Comparison of ENCODE assay signal across 8 mouse cellular contexts in the genomic region with DNA sequence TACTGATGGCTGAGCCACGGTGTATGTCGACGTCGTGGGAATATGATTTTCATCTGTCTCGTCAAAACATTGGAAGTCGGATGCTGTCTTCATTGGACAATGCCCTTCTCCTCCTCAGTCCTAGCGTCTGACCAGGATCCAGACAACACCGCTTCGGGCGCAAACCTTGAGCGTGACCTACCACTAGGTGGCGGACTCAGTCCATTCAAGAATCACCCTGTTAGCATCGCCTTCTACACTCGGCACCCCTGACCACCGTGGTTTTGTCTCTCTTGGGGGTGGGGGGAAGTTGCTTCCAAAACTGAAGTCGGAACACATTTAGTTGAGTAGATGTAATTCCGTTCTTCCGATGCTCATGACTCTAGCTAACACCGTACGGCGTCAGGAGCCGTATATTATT. TPM values are rescaled to one million over a fixed set of nuclear protein-coding genes. Genes with fewer than 3 reads are reported as not detected.
DNase-seq lines count a peak whose midpoint lies in the region; ATAC-seq lines count a peak whose summit lies in the region.

No protein-coding gene starts in this region.

- no peaks in the 10 kb centered on the region for H3K9me3 ChIP-seq in intestine, embryonic 16.5 days (ENCODE audit: control insufficient read depth, low read length)

- H3K27me3 ChIP-seq in intestine, embryonic 16.5 days (replicated peaks; ENCODE audit: control insufficient read depth, insufficient read depth, low read length) = no peaks in the 10 kb centered on the region; the same call in 1 of the 2 replicates

- peaks cover 33% of the 10 kb centered on the region for H3K4me1 ChIP-seq in intestine, embryonic 16.5 days (ENCODE audit: control insufficient read depth, insufficient read depth, low read length)

- H3K27ac ChIP-seq in intestine, embryonic 16.5 days (ENCODE audit: low read length) = no peak overlapping the region

- peak overlapping the region; percentile 65 for H3K9ac ChIP-seq in intestine, embryonic 16.5 days (ENCODE audit: low read depth, low read length)

- WGBS in intestine, embryonic 16.5 days = under 1% methylated on average over 22 of the region's 22 CpGs

- DNase-seq in adrenal gland, postnatal 10 days = peak; percentile 93
- peak; percentile 85 for DNase-seq in embryo, embryonic 9.5 days (ENCODE audit: extremely low spot score)
- peak; percentile 88 to 91 for DNase-seq in left cerebral cortex, postnatal 25 days (ENCODE audit: low spot score in 2 of 2)
- peak; percentile 90 to 93 for DNase-seq in right cerebral cortex, postnatal 10 days (ENCODE audit: low spot score in 2 of 2)
- peak; percentile 92 for DNase-seq in urinary bladder, postnatal 14 days (ENCODE audit: low spot score)

- H3K4me3 ChIP-seq in intestine, embryonic 16.5 days (ENCODE audit: low read length) = peak overlapping the region; percentile 53

- H3K36me3 ChIP-seq in intestine, embryonic 16.5 days (ENCODE audit: control insufficient read depth, insufficient read depth, low read length) = no peaks in the 10 kb centered on the region

- intact Hi-C loops in left cerebral cortex, postnatal 25 days (cut with DNase I) = loop anchor here (1.0 to 5.0 kb wide), 3 partner anchors 1080 to 1978 kb away; no protein-coding TSS in a partner anchor

- peak; percentile 44 for ATAC-seq in granulocyte monocyte progenitor cell, adult 5-6 weeks (replicated peaks; ENCODE audit: poor library complexity, severe bottlenecking)
- peak; percentile 41 for ATAC-seq in intestine, embryonic 16.5 days
- 0 out of 2 replicates have a peak, but pooled peaks have one; percentile 47 for ATAC-seq in megakaryocyte-erythroid progenitor cell, adult 5-6 weeks (replicated peaks; ENCODE audit: low FRiP score, low TSS enrichment, poor library complexity, severe bottlenecking)

- peak overlapping the region; percentile 75 for H3K4me2 ChIP-seq in intestine, embryonic 16.5 days (ENCODE audit: low read depth, low read length)

RNA-seq across cellular contexts. Expression of gene Gm37419, which starts 4.1 kb away (rescaled TPM):
- total RNA-seq in adrenal gland, postnatal 10 days (2021) = not detected
- total RNA-seq in granulocyte monocyte progenitor cell, adult 5-6 weeks (2014; fragmentation: Nextera tagmentation) = not detected in 2 replicates
- not detected in 2 replicates for total RNA-seq in granulocyte monocyte progenitor cell, adult 5-6 weeks (2017)
- polyA plus RNA-seq in intestine, embryonic 16.5 days (2015; fragmentation: Nextera tagmentation; extraction: Ambion mirVana) = not detected in 2 replicates
- total RNA-seq in left cerebral cortex, postnatal 25 days (2021) = not detected
- not detected in 2 replicates for total RNA-seq in megakaryocyte-erythroid progenitor cell, adult 5-6 weeks (2014; fragmentation: Nextera tagmentation)
- not detected in 2 replicates for total RNA-seq in megakaryocyte-erythroid progenitor cell, adult 5-6 weeks (2017)

RNA-seq across cellular contexts. Expression of gene Bcl6, which starts 4.5 kb away (rescaled TPM):
- total RNA-seq in adrenal gland, postnatal 10 days (2021) = 10 to 100 TPM; 46.6 to 53.6 TPM
- 4.4 and 5.7 TPM in 2 replicates for total RNA-seq in granulocyte monocyte progenitor cell, adult 5-6 weeks (2014; fragmentation: Nextera tagmentation)
- total RNA-seq in granulocyte monocyte progenitor cell, adult 5-6 weeks (2017) = 1.5 and 2.1 TPM in 2 replicates
- polyA plus RNA-seq in intestine, embryonic 16.5 days (2015; fragmentation: Nextera tagmentation; extraction: Ambion mirVana) = 1.2 TPM in 2 replicates
- total RNA-seq in left cerebral cortex, postnatal 25 days (2021) = 10 to 100 TPM; 27.9 to 32.5 TPM
- total RNA-seq in megakaryocyte-erythroid progenitor cell, adult 5-6 weeks (2014; fragmentation: Nextera tagmentation) = 1.2 TPM in 1 of 2 replicates, not detected in the other
- 0.61 and 1.3 TPM in 2 replicates for total RNA-seq in megakaryocyte-erythroid progenitor cell, adult 5-6 weeks (2017)

RNA-seq across cellular contexts. Expression of gene Rtp2, which starts 52.0 kb away (rescaled TPM):
- total RNA-seq in adrenal gland, postnatal 10 days (2021) = not detected
- not detected in 2 replicates for total RNA-seq in granulocyte monocyte progenitor cell, adult 5-6 weeks (2014; fragmentation: Nextera tagmentation)
- total RNA-seq in granulocyte monocyte progenitor cell, adult 5-6 weeks (2017) = not detected in 2 replicates
- polyA plus RNA-seq in intestine, embryonic 16.5 days (2015; fragmentation: Nextera tagmentation; extraction: Ambion mirVana) = not detected in 2 replicates
- total RNA-seq in left cerebral cortex, postnatal 25 days (2021) = not detected
- total RNA-seq in megakaryocyte-erythroid progenitor cell, adult 5-6 weeks (2014; fragmentation: Nextera tagmentation) = not detected in 2 replicates
- not detected in 2 replicates for total RNA-seq in megakaryocyte-erythroid progenitor cell, adult 5-6 weeks (2017)

Comparison
In these comparisons a context has a peak if more than half of its experiments do, and no peak if none do; other contexts are left out.
1. RNA of gene Bcl6, which starts 4.5 kb away (total RNA-seq): 46.6 to 53.6 TPM in adrenal gland, postnatal 10 days and 27.9 to 32.5 TPM in left cerebral cortex, postnatal 25 days; 1.5 to 5.7 TPM in granulocyte monocyte progenitor cell, adult 5-6 weeks and 0.61 to 1.3 TPM in megakaryocyte-erythroid progenitor cell, adult 5-6 weeks; every median in the first group is over 4 times any median in the second.
2. Peak in every context shown above with its lines, with median percentiles within 50 percentile points of each other: DNase-seq and ATAC-seq.